Mouse (Mus musculus): Measurements from ENCODE around the gene Nme8. TPM values are rescaled to one million over a fixed set of nuclear protein-coding genes. Genes with fewer than 3 reads are reported as not detected.

Gene Nme8
- polyA plus RNA-seq, 1 experiment from 2014 or later: not detected

- peaks cover 6% of the 10 kb centered on the region; the same call in 1 of the 2 replicates for H3K27me3 ChIP-seq (ENCODE audit: control insufficient read depth, insufficient read depth, low read length)
- ATAC-seq (ENCODE audit: low FRiP score) (no peak), DNase-seq (ENCODE audit: low spot score) (no peak)
- H3K36me3 ChIP-seq (ENCODE audit: control insufficient read depth, insufficient read depth, low read length): no peaks in the 10 kb centered on the region
- H3K4me2 ChIP-seq (replicated peaks; ENCODE audit: low read depth, low read length): no peak overlapping the region
- WGBS: 84% methylated on average over 1 of the region's 1 CpGs
- no peak overlapping the region for H3K4me3 ChIP-seq (ENCODE audit: low read depth, low read length)
- H3K4me1 ChIP-seq (replicated peaks; ENCODE audit: control insufficient read depth, insufficient read depth, low read length): peaks cover 3% of the 10 kb centered on the region; the same call in 1 of the 2 replicates
- no peaks in the 10 kb centered on the region for H3K9me3 ChIP-seq (ENCODE audit: control insufficient read depth, low read length)
- no peak overlapping the region for H3K9ac ChIP-seq (ENCODE audit: low read depth, low read length)
- no peak overlapping the region for H3K27ac ChIP-seq (ENCODE audit: low read depth, low read length)
Measured at GRCm38 (mm10) chr13:19626473-19626872, 71.1 kb downstream of the Nme8 start.

DNA sequence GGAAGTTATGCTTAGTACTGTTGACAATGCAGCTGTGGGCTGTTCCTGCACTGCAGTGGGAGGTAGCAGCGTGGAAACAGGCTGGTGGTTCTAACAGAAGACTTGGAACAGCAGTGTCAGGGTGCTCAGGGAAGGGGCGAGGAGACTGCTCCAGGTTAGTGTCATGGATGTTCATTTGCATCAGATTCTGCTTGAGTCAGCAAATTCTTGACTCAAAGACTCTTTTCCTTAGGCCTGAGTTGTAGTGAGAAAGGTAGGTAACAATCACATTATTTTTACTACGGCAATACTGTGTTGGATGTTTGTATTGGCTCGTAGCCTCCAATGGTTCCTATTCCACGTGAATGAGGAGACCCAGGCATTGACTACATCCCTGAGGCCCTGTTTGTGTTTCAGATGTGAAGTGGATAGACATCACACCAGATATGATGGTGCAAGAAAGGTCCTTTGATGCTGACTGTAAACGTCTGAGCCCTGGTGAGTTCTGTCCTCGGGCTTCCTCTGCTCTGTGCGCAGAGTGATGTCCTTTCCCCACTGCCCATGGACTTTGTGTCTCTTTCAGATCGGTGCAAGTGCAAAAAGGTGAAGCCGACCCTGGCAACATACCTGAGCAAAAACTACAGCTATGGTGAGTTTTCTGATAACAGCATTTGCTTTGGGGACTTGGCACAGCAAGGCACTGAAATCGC, 72.8 kb downstream of the Nme8 start:
- no peak overlapping the region for H3K4me2 ChIP-seq (replicated peaks; ENCODE audit: low read depth, low read length)

GRCm38 (mm10) chr13:19623228-19623905, 74.2 kb downstream of the Nme8 start:
- peaks cover 3% of the 10 kb centered on the region; the same call in 1 of the 2 replicates for H3K4me1 ChIP-seq (replicated peaks; ENCODE audit: control insufficient read depth, insufficient read depth, low read length)
- no peaks in the 10 kb centered on the region for H3K9me3 ChIP-seq (ENCODE audit: control insufficient read depth, low read length)
- peak overlapping the region; percentile 40 for H3K4me3 ChIP-seq (ENCODE audit: low read depth, low read length)
- H3K9ac ChIP-seq (ENCODE audit: low read depth, low read length): peak overlapping the region; percentile 50
- ATAC-seq (ENCODE audit: low FRiP score) (peak; percentile 39), DNase-seq (ENCODE audit: low spot score) (no peak)
- no peaks in the 10 kb centered on the region for H3K36me3 ChIP-seq (ENCODE audit: control insufficient read depth, insufficient read depth, low read length)
- WGBS: 22% methylated on average over 30 of the region's 30 CpGs
- H3K4me2 ChIP-seq (replicated peaks; ENCODE audit: low read depth, low read length): peak overlapping the region; percentile 80
- no peak overlapping the region for H3K27ac ChIP-seq (ENCODE audit: low read depth, low read length)
- peaks cover 6% of the 10 kb centered on the region; the same call in 1 of the 2 replicates for H3K27me3 ChIP-seq (ENCODE audit: control insufficient read depth, insufficient read depth, low read length)

More for the DNA sequence above, 72.8 kb downstream of the Nme8 start:
- 90% methylated on average over 11 of the region's 11 CpGs for WGBS
- H3K4me3 ChIP-seq (ENCODE audit: low read depth, low read length): no peak overlapping the region
- peaks cover 6% of the 10 kb centered on the region; the same call in 1 of the 2 replicates for H3K27me3 ChIP-seq (ENCODE audit: control insufficient read depth, insufficient read depth, low read length)
- no peak overlapping the region for H3K27ac ChIP-seq (ENCODE audit: low read depth, low read length)
- no peak for DNase-seq (ENCODE audit: low spot score)
- H3K36me3 ChIP-seq (ENCODE audit: control insufficient read depth, insufficient read depth, low read length): no peaks in the 10 kb centered on the region
- ATAC-seq (ENCODE audit: low FRiP score): no peak
- H3K9me3 ChIP-seq (ENCODE audit: control insufficient read depth, low read length): no peaks in the 10 kb centered on the region
- no peak overlapping the region for H3K9ac ChIP-seq (ENCODE audit: low read depth, low read length)
- H3K4me1 ChIP-seq (replicated peaks; ENCODE audit: control insufficient read depth, insufficient read depth, low read length): peaks cover 3% of the 10 kb centered on the region; the same call in 1 of the 2 replicates

DNA sequence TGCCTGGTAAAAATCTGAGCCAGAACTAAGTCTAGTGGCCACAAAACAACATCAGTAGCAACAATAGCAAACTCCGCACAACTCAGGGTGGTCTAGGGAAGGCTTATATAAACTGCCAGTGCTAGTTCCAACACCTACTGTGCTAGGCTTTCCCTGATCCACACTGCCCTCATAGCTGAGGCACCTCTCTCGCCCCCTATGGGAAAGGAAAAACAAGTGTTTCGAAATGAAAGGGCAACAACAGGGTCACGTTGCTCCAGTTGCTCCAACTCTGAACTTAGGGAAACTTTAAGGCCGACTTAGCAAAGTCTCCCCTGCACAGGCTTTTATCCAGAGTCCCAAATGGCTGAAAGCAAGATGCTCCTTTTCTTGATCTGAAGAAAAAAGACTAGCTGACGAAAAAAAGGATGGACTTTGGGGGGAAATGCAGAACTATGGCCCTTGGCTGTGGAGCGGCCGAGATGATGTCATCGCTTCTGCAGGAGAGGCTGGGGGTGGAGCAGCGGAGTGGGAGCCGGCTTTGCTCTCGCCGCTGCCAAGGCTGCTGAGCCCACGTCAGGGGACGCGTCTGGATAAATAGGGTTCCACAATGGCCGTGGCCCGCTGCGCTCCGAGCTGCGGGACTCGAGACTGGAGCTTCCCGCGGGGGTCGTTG, 74.9 kb downstream of the Nme8 start, which contains the start of gene Sfrp4:
Sfrp4 (plus strand) TSS at position 532 of the 655 bp plus-strand sequence.
- H3K4me1 ChIP-seq (replicated peaks; ENCODE audit: control insufficient read depth, insufficient read depth, low read length): peaks cover 3% of the 10 kb centered on the region; the same call in 1 of the 2 replicates
- WGBS: 4% methylated on average over 25 of the region's 25 CpGs
- no peak within 1 kb of the TSS for H3K27ac ChIP-seq (ENCODE audit: low read depth, low read length)
- H3K4me3 ChIP-seq (ENCODE audit: low read depth, low read length): peak within 1 kb of the TSS; percentile 40
- no peaks in the 10 kb centered on the region for H3K9me3 ChIP-seq (ENCODE audit: control insufficient read depth, low read length)
- H3K27me3 ChIP-seq (ENCODE audit: control insufficient read depth, insufficient read depth, low read length): peaks cover 6% of the 10 kb centered on the region; the same call in 1 of the 2 replicates
- H3K9ac ChIP-seq (ENCODE audit: low read depth, low read length): peak within 1 kb of the TSS; percentile 50
- peak within 1 kb of the TSS; percentile 80 for H3K4me2 ChIP-seq (replicated peaks; ENCODE audit: low read depth, low read length)
- ATAC-seq (ENCODE audit: low FRiP score) (peak; percentile 60), DNase-seq (ENCODE audit: low spot score) (peak; percentile 68)
- no peaks in the 10 kb centered on the region for H3K36me3 ChIP-seq (ENCODE audit: control insufficient read depth, insufficient read depth, low read length)

DNA sequence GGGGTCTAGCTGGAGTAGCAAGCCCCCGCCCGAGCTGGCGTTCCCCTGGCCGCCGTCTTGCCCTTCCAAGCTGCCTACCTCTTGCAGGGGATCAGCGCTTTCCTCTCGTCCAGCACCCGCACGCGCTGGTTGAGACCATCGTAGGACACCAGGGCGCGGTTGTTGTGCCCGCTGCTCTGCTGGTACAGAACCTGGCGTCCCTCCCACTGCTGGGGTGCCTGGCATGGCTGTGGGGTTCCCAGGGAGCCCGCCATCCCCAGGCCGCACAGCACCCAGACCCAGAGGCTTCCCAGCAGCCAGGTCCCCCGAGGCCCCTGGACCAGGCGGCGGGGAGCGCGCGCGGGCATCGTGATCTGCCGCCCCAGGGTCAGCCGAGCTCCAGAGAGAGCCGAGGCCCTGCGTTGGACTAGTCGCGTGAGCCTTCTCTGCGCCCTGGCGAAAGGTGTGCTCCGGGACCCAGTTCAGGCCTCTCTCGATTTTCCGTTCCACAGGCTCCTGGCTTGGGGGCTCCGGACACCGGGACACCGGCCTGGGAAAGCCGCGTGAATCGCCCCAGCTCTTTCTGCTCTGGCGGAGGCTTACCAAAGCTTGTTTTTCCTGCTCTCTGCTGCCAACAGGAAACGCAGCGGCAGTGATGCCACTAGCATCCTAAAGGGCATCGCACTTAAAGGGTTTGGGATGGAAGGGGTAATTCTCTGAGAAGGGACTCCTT, 78.2 kb downstream of the Nme8 start, which contains the start of gene Epdr1:
Epdr1 (minus strand) TSS at position 712 of the 712 bp plus-strand sequence.
- H3K4me3 ChIP-seq (ENCODE audit: low read depth, low read length): peak within 1 kb of the TSS; percentile 79
- WGBS: under 1% methylated on average over 45 of the region's 46 CpGs
- peaks cover 6% of the 10 kb centered on the region; the same call in 1 of the 2 replicates for H3K27me3 ChIP-seq (ENCODE audit: control insufficient read depth, insufficient read depth, low read length)
- no peaks in the 10 kb centered on the region for H3K36me3 ChIP-seq (ENCODE audit: control insufficient read depth, insufficient read depth, low read length)
- ATAC-seq (ENCODE audit: low FRiP score) (peak; percentile 84), DNase-seq (ENCODE audit: low spot score) (peak; percentile 82)
- no peaks in the 10 kb centered on the region for H3K9me3 ChIP-seq (ENCODE audit: control insufficient read depth, low read length)
- H3K9ac ChIP-seq (ENCODE audit: low read depth, low read length): peak within 1 kb of the TSS; percentile 94
- H3K4me2 ChIP-seq (replicated peaks; ENCODE audit: low read depth, low read length): peak within 1 kb of the TSS; percentile 86
- H3K27ac ChIP-seq (ENCODE audit: low read depth, low read length): peak within 1 kb of the TSS; percentile 67; the same call in 1 of the 2 replicates
- H3K4me1 ChIP-seq (replicated peaks; ENCODE audit: control insufficient read depth, insufficient read depth, low read length): peaks cover 3% of the 10 kb centered on the region; the same call in 1 of the 2 replicates

- H3K4me1 ChIP-seq (replicated peaks; ENCODE audit: control insufficient read depth, insufficient read depth, low read length): peaks cover 3% of the 10 kb centered on the region; the same call in 1 of the 2 replicates
- H3K4me3 ChIP-seq (ENCODE audit: low read depth, low read length): peak overlapping the region; percentile 79
- 8% methylated on average over 5 of the region's 5 CpGs for WGBS
- H3K36me3 ChIP-seq (ENCODE audit: control insufficient read depth, insufficient read depth, low read length): no peaks in the 10 kb centered on the region
- DNase-seq (ENCODE audit: low spot score): no peak
- H3K27me3 ChIP-seq (ENCODE audit: control insufficient read depth, insufficient read depth, low read length): peaks cover 2% of the 10 kb centered on the region; the same call in 1 of the 2 replicates
- ATAC-seq (ENCODE audit: low FRiP score): peak; percentile 46
- peak overlapping the region; percentile 86 for H3K4me2 ChIP-seq (replicated peaks; ENCODE audit: low read depth, low read length)
- peak overlapping the region; percentile 94 for H3K9ac ChIP-seq (ENCODE audit: low read depth, low read length)
- H3K9me3 ChIP-seq (ENCODE audit: control insufficient read depth, low read length): no peaks in the 10 kb centered on the region
- H3K27ac ChIP-seq (ENCODE audit: low read depth, low read length): 0 out of 2 replicates have a peak overlapping the region, but pooled peaks have one; percentile 67
Measured at GRCm38 (mm10) chr13:19618841-19619215, 78.8 kb downstream of the Nme8 start.

DNA sequence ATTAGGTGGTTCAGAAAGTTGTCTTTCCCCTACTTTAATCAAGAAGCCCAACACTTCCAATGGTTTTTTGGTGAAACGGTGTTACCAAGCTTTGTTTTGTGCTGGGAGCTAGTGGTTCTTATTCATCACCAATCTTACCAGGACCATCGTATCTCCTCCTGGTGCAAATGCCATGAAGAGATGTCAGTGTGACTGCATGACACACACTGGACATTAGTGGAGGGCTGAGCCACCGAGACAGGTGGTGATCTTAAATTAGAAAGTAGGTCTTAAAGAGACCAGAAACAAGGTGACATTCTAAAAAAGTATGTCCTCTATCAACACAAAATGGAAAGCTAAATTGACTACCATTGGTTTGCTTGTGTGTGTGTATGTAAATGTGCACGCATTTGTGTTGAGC, 79.5 kb downstream of the Nme8 start:
- no peaks in the 10 kb centered on the region for H3K27me3 ChIP-seq (ENCODE audit: control insufficient read depth, insufficient read depth, low read length)
- H3K4me3 ChIP-seq (ENCODE audit: low read depth, low read length): no peak overlapping the region
- DNase-seq (ENCODE audit: low spot score): no peak
- 91% methylated on average over 4 of the region's 4 CpGs for WGBS
- H3K27ac ChIP-seq (ENCODE audit: low read depth, low read length): no peak overlapping the region
- H3K4me2 ChIP-seq (replicated peaks; ENCODE audit: low read depth, low read length): no peak overlapping the region
- ATAC-seq (ENCODE audit: low FRiP score): no peak
- H3K9me3 ChIP-seq (ENCODE audit: control insufficient read depth, low read length): no peaks in the 10 kb centered on the region
- no peaks in the 10 kb centered on the region for H3K36me3 ChIP-seq (ENCODE audit: control insufficient read depth, insufficient read depth, low read length)
- no peak overlapping the region for H3K9ac ChIP-seq (ENCODE audit: low read depth, low read length)
- H3K4me1 ChIP-seq (replicated peaks; ENCODE audit: control insufficient read depth, insufficient read depth, low read length): no peaks in the 10 kb centered on the region; the same call in 1 of the 2 replicates

- 85% methylated on average over 1 of the region's 1 CpGs for WGBS
- H3K4me3 ChIP-seq (ENCODE audit: low read depth, low read length): no peak overlapping the region
- no peaks in the 10 kb centered on the region for H3K36me3 ChIP-seq (ENCODE audit: control insufficient read depth, insufficient read depth, low read length)
- DNase-seq (ENCODE audit: low spot score) (no peak), ATAC-seq (ENCODE audit: low FRiP score) (no peak)
- H3K27ac ChIP-seq (ENCODE audit: low read depth, low read length): no peak overlapping the region
- H3K4me2 ChIP-seq (replicated peaks; ENCODE audit: low read depth, low read length): no peak overlapping the region
- H3K9me3 ChIP-seq (ENCODE audit: control insufficient read depth, low read length): no peaks in the 10 kb centered on the region
- no peaks in the 10 kb centered on the region for H3K27me3 ChIP-seq (ENCODE audit: control insufficient read depth, insufficient read depth, low read length)
- no peaks in the 10 kb centered on the region for H3K4me1 ChIP-seq (replicated peaks; ENCODE audit: control insufficient read depth, insufficient read depth, low read length)
- H3K9ac ChIP-seq (ENCODE audit: low read depth, low read length): no peak overlapping the region
Measured at GRCm38 (mm10) chr13:19614311-19614710, 83.3 kb downstream of the Nme8 start.
